Mouse (Mus musculus) erythroblast, embryonic 14.5 days (primary cell): Measurements from ENCODE around the gene Wfdc17. TPM values are rescaled to one million over a fixed set of nuclear protein-coding genes. Genes with fewer than 3 reads are reported as not detected.

Experiments used
- H3K27me3 ChIP-seq: 2 replicates; pipeline ENCODE4 v1.6.1; 2012; ENCODE audit warnings: inconsistent platforms; ENCODE audit not compliant: control insufficient read depth
- H3K36me3 ChIP-seq: 2 replicates; pipeline ENCODE4 v1.6.1; 2012; ENCODE audit warnings: mild to moderate bottlenecking, inconsistent platforms; ENCODE audit not compliant: control insufficient read depth
- H3K4me1 ChIP-seq: 2 replicates; pipeline ENCODE4 v1.6.1; 2012; ENCODE audit warnings: inconsistent platforms; ENCODE audit not compliant: control insufficient read depth
- H3K4me3 ChIP-seq: replicated peaks from 2 replicates; pipeline ENCODE3; 2012; ENCODE audit warnings: moderate library complexity, mild to moderate bottlenecking, inconsistent platforms
- H3K9me3 ChIP-seq: 2 replicates; pipeline ENCODE4 v1.6.1; 2012; ENCODE audit warnings: low read length, inconsistent platforms, mixed read lengths; ENCODE audit not compliant: control insufficient read depth
- GATA1 ChIP-seq: IDR thresholded peaks from 2 replicates; pipeline ENCODE4 v1.6.1; 2012; ENCODE audit warnings: low read length, inconsistent platforms, mixed read lengths
- TAL1 ChIP-seq: IDR thresholded peaks from 3 replicates; pipeline ENCODE4 v1.6.1; 2012; ENCODE audit warnings: low read length, inconsistent platforms, mixed read lengths
- polyA plus RNA-seq: library from polyadenylated mRNA; stranded (reverse); fragments of >175 nt; gene quantifications from 2 replicates; pipeline ENCODE4 v1.2.3, GENCODE M21; 2012

Wfdc17 gene
- polyA plus RNA-seq, 1 experiment: not detected

- H3K4me1 ChIP-seq: no peaks in the 10 kb centered on the region
- no peaks in the 10 kb centered on the region for H3K9me3 ChIP-seq
- no peak within 1 kb of the TSS for H3K4me3 ChIP-seq
- H3K36me3 ChIP-seq: no peaks in the 10 kb centered on the region
- H3K27me3 ChIP-seq: no peaks in the 10 kb centered on the region
- no peak for TF ChIP-seq TAL1
- TF ChIP-seq GATA1: no peak
Measured at GRCm38 (mm10) chr11:83708715-83709114, 4.9 kb downstream of the Wfdc17 start, which contains the start of gene Wfdc18. Gene Wfdc18 (plus strand): TSS chr11:83709015.

GRCm38 (mm10) chr11:83709683-83710082 is 5.9 kb downstream of the Wfdc17 start:
- no peaks in the 10 kb centered on the region for H3K9me3 ChIP-seq
- TF ChIP-seq TAL1: no peak
- no peak for TF ChIP-seq GATA1
- no peaks in the 10 kb centered on the region for H3K4me1 ChIP-seq
- H3K27me3 ChIP-seq: no peaks in the 10 kb centered on the region
- no peak overlapping the region for H3K4me3 ChIP-seq
- H3K36me3 ChIP-seq: no peaks in the 10 kb centered on the region

- TF ChIP-seq TAL1 (no peak), GATA1 (no peak)
- no peaks in the 10 kb centered on the region for H3K9me3 ChIP-seq
- H3K4me3 ChIP-seq: no peak overlapping the region
- no peaks in the 10 kb centered on the region for H3K36me3 ChIP-seq
- H3K27me3 ChIP-seq: no peaks in the 10 kb centered on the region
- H3K4me1 ChIP-seq: no peaks in the 10 kb centered on the region
Measured at GRCm38 (mm10) chr11:83712671-83713070, 8.9 kb downstream of the Wfdc17 start.

- Histone ChIP-seq H3K27me3 (no peaks in the 10 kb centered on the region), H3K36me3 (no peaks in the 10 kb centered on the region)
- TF ChIP-seq TAL1 (no peak), GATA1 (no peak)
Measured at GRCm38 (mm10) chr11:83713925-83714324, 10.1 kb downstream of the Wfdc17 start.

GRCm38 (mm10) chr11:83717042-83717665 is 13.4 kb downstream of the Wfdc17 start:
- no peaks in the 10 kb centered on the region for H3K4me1 ChIP-seq
- H3K36me3 ChIP-seq: no peaks in the 10 kb centered on the region
- H3K9me3 ChIP-seq: no peaks in the 10 kb centered on the region
- no peak overlapping the region for H3K4me3 ChIP-seq
- no peaks in the 10 kb centered on the region for H3K27me3 ChIP-seq
- TF ChIP-seq TAL1: no peak
- no peak for TF ChIP-seq GATA1

More at GRCm38 (mm10) chr11:83713925-83714324, 10.1 kb downstream of the Wfdc17 start:
- no peak overlapping the region for H3K4me3 ChIP-seq
- no peaks in the 10 kb centered on the region for H3K9me3 ChIP-seq
- no peaks in the 10 kb centered on the region for H3K4me1 ChIP-seq

GRCm38 (mm10) chr11:83720766-83721165 is 17.0 kb downstream of the Wfdc17 start:
- Histone ChIP-seq H3K4me1 (no peaks in the 10 kb centered on the region), H3K27me3 (no peaks in the 10 kb centered on the region), H3K36me3 (no peaks in the 10 kb centered on the region), H3K4me3 (no peak overlapping the region), H3K9me3 (no peaks in the 10 kb centered on the region)
- TF ChIP-seq GATA1: no peak
- no peak for TF ChIP-seq TAL1

GRCm38 (mm10) chr11:83728757-83729432 is 25.1 kb downstream of the Wfdc17 start:
- Histone ChIP-seq H3K36me3 (no peaks in the 10 kb centered on the region), H3K27me3 (no peaks in the 10 kb centered on the region), H3K9me3 (no peaks in the 10 kb centered on the region), H3K4me1 (no peaks in the 10 kb centered on the region), H3K4me3 (no peak overlapping the region)
- no peak for TF ChIP-seq GATA1
- TF ChIP-seq TAL1: no peak

- Histone ChIP-seq H3K4me1 (no peaks in the 10 kb centered on the region), H3K36me3 (no peaks in the 10 kb centered on the region), H3K27me3 (no peaks in the 10 kb centered on the region), H3K9me3 (no peaks in the 10 kb centered on the region), H3K4me3 (no peak overlapping the region)
- no peak for TF ChIP-seq TAL1
- no peak for TF ChIP-seq GATA1
Measured at GRCm38 (mm10) chr11:83731116-83731515, 27.3 kb downstream of the Wfdc17 start.

GRCm38 (mm10) chr11:83733071-83733640 is 29.4 kb downstream of the Wfdc17 start:
- Histone ChIP-seq H3K4me3 (no peak overlapping the region), H3K9me3 (no peaks in the 10 kb centered on the region), H3K4me1 (no peaks in the 10 kb centered on the region), H3K27me3 (no peaks in the 10 kb centered on the region), H3K36me3 (no peaks in the 10 kb centered on the region)
- no peak for TF ChIP-seq TAL1
- no peak for TF ChIP-seq GATA1
